Mouse (Mus musculus) stomach, embryonic 15.5 days (tissue): ENCODE measurements at regions not wholly inside any gene's neighbourhood (a gene's known extent, or its start where the extent isn't known, plus 50 kb on each side); places are given as distances from the start of the nearest gene placed in this dataset.
A peak's percentile ranks its signal among the peaks of the same experiment; 100 is the strongest.

Experiments
- ATAC-seq: fragments of 200-750 bp; cut with Nextera tagmentation; 2 replicates; pipeline ENCODE4 v1.8.0; 2017; ENCODE audit warnings: low read depth, moderate number of reproducible peaks, moderate TSS enrichment; ENCODE audit not compliant: insufficient read depth, low FRiP score
- H3K27ac ChIP-seq: fragments of 300-500 bp; sonication (generic); 2 replicates; pipeline ENCODE4 v1.5.1; 2015; ENCODE audit warnings: mild to moderate bottlenecking, inconsistent platforms
- H3K27me3 ChIP-seq: fragments of 300-500 bp; sonication (generic); replicated peaks from 2 replicates; pipeline ENCODE4 v1.6.1; 2015; ENCODE audit warnings: inconsistent platforms
- H3K36me3 ChIP-seq: fragments of 300-500 bp; sonication (generic); 2 replicates; pipeline ENCODE4 v1.6.1; 2015; ENCODE audit warnings: inconsistent platforms
- H3K4me1 ChIP-seq: fragments of 300-500 bp; sonication (generic); 2 replicates; pipeline ENCODE4 v1.6.1; 2015; ENCODE audit warnings: inconsistent platforms
- H3K4me2 ChIP-seq: fragments of 300-500 bp; sonication (generic); 2 replicates; pipeline ENCODE4 v1.6.1; 2015; ENCODE audit warnings: mild to moderate bottlenecking, inconsistent platforms
- H3K4me3 ChIP-seq: fragments of 300-500 bp; sonication (generic); replicated peaks from 2 replicates; pipeline ENCODE4 v1.5.1; 2015; ENCODE audit warnings: inconsistent platforms
- H3K9ac ChIP-seq: fragments of 300-500 bp; sonication (generic); 2 replicates; pipeline ENCODE4 v1.6.1; 2015; ENCODE audit warnings: inconsistent platforms
- H3K9me3 ChIP-seq: fragments of 300-500 bp; sonication (generic); 2 replicates; pipeline ENCODE4 v1.6.1; 2016; ENCODE audit warnings: inconsistent platforms
- WGBS: fragments of 180-500 bp; shearing (Covaris S2); methylation state at CpG from one replicate; pipeline ENCODE4 v1.1.7; 2015; 5-methylcytosine and 5-hydroxymethylcytosine counted together

DNA sequence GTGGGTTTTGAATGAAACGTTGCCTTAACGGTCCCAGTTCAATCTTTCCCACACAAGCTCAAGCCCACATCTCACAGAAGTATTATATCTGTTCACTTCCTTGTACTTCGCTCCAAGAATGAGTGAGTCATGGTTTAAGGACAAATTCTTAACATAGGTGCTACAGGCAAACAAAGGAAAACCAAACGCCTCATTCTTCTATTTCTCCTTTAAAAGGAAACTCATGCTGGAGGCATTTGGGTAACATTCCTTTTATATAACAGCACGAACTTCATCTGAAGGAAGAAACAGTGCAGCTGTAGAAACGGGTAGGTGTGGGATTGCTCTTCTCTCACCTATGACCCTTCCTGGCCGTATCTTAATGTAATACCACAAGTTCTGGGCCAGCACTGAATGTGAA lies 610.0 kb upstream of the A1bg start:
- H3K27me3 ChIP-seq: no peaks in the 10 kb centered on the region
- H3K36me3 ChIP-seq: no peaks in the 10 kb centered on the region
- ATAC-seq: peak; percentile 58
- H3K9ac ChIP-seq: no peak overlapping the region
- no peak overlapping the region for H3K4me2 ChIP-seq
- no peaks in the 10 kb centered on the region for H3K9me3 ChIP-seq
- peak overlapping the region; percentile 35; the same call in 1 of the 2 replicates for H3K27ac ChIP-seq
- WGBS: 57% methylated on average over 7 of the region's 7 CpGs
- H3K4me1 ChIP-seq: 0 out of 2 replicates have a peak, but pooled peaks cover 3% of the 10 kb centered on the region
- no peak overlapping the region for H3K4me3 ChIP-seq

DNA sequence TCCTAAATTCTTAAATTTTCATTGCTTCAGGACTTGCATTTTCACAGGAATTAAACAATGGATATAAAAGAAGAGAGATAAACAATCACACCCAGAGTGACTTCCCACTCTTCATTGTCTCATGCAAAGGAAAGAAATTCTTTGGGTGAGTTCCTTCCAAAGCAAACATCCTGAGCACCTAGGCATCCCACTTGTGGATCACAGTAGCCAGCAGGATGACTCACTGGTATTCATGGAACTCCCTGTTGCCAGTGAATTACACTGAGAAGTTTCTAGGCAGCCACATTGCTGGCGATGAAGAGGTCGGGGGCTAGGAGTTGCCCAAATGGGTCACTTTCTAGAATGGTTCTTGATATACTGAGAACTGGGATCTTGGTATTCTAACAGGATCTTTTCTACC lies 609.2 kb upstream of the A1bg start:
- Histone ChIP-seq H3K4me1 (0 out of 2 replicates have a peak, but pooled peaks cover 3% of the 10 kb centered on the region), H3K9ac (no peak overlapping the region), H3K9me3 (no peaks in the 10 kb centered on the region), H3K27ac (0 out of 2 replicates have a peak overlapping the region, but pooled peaks have one; percentile 7), H3K27me3 (no peaks in the 10 kb centered on the region), H3K36me3 (no peaks in the 10 kb centered on the region), H3K4me2 (no peak overlapping the region), H3K4me3 (no peak overlapping the region)
- ATAC-seq: no peak
- 75% methylated on average over 2 of the region's 2 CpGs for WGBS

DNA sequence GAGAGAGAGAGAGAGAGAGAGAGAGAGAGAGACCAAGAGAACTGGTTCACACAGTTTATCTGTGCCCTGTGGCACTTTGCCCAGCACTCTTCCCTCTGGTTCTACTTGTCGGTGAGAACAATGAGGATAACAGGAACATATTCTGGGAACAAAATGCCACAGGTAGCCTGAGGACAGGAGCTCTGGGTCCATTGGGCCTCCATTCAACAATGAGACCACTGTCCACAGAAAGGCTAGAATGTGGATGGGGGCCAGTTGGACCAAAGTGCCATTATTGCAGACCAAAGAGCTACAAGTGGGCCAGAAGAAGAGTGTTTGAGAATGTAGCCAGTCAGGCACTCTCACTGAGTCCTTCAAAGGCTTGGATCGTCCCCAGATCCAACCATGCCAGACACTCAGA lies 600.2 kb upstream of the A1bg start:
- 62% methylated on average over 2 of the region's 2 CpGs for WGBS
- Histone ChIP-seq H3K9me3 (no peaks in the 10 kb centered on the region), H3K9ac (no peak overlapping the region), H3K4me2 (no peak overlapping the region), H3K4me1 (no peaks in the 10 kb centered on the region), H3K36me3 (no peaks in the 10 kb centered on the region), H3K27me3 (no peaks in the 10 kb centered on the region), H3K27ac (no peak overlapping the region), H3K4me3 (no peak overlapping the region)
- no peak for ATAC-seq

DNA sequence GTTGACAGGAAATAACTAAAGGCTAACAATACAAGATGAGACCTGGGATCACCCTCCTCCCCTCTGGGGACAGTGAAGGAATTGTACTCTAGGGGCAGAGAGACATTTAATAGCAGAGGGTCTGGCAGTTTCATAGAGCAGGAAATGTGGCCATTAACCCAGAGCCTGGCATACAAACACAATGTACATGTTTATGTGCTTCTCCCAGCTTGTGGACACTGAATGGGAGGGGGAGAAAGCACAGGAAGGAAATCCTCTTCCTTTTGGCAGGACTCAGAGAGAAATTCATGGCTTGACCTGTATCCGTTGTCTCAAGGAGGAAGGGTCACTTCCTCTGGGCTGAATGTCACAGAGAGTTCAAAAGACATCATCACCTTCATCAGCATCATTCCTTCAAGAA lies 594.5 kb upstream of the A1bg start:
- Histone ChIP-seq H3K27me3 (no peaks in the 10 kb centered on the region), H3K36me3 (no peaks in the 10 kb centered on the region), H3K4me3 (no peak overlapping the region), H3K9me3 (no peaks in the 10 kb centered on the region), H3K4me2 (no peak overlapping the region), H3K9ac (no peak overlapping the region), H3K27ac (no peak overlapping the region), H3K4me1 (no peaks in the 10 kb centered on the region)
- 50% methylated on average over 1 of the region's 1 CpGs for WGBS
- no peak for ATAC-seq

DNA sequence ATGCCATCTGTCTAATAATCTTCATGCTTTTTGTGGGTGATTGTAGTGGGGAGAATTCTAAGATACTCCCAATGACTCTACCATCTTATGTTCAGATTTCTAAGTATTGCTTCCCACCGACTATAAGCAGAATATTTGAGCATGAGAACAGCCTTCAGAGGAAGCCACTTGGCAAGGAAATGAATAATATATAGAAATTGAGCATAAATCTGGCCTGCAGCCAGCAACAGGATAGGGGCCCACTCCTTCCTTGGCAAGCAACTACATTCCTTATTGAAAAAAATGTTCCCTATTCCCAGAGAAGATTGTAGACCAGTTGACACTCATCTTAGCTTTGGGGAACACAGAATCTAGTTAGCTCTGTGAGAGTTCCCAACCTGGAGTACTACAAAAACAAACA lies 591.5 kb upstream of the A1bg start:
- Histone ChIP-seq H3K9me3 (no peaks in the 10 kb centered on the region), H3K9ac (no peak overlapping the region), H3K4me2 (no peak overlapping the region), H3K27me3 (no peaks in the 10 kb centered on the region), H3K4me1 (no peaks in the 10 kb centered on the region), H3K27ac (no peak overlapping the region), H3K36me3 (no peaks in the 10 kb centered on the region), H3K4me3 (no peak overlapping the region)
- no peak for ATAC-seq
- WGBS: 34% methylated on average over 1 of the region's 1 CpGs

DNA sequence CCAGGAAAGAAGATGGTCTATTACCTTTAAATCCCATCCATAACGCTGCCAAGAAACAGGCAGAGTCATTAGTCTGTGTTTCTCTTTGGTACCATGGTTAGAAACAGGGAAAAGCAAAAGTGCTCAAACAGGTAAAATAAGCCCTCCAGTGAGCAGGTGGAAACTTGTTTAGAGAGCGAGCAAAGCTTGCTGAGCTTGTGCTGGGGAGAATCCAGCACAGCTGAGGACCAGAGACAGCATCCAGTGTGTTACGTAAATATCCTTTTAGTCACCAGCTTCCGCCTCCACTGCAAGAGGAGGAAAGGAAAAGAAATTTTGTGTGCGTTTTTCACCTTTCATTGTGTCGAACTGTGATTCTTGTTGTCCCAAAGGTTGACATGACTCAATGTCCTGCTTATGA lies 586.0 kb upstream of the A1bg start:
- Histone ChIP-seq H3K4me1 (no peaks in the 10 kb centered on the region), H3K9me3 (no peaks in the 10 kb centered on the region), H3K9ac (no peak overlapping the region), H3K27ac (no peak overlapping the region), H3K36me3 (no peaks in the 10 kb centered on the region), H3K4me2 (no peak overlapping the region), H3K27me3 (no peaks in the 10 kb centered on the region), H3K4me3 (no peak overlapping the region)
- WGBS: 87% methylated on average over 6 of the region's 6 CpGs
- ATAC-seq: no peak

DNA sequence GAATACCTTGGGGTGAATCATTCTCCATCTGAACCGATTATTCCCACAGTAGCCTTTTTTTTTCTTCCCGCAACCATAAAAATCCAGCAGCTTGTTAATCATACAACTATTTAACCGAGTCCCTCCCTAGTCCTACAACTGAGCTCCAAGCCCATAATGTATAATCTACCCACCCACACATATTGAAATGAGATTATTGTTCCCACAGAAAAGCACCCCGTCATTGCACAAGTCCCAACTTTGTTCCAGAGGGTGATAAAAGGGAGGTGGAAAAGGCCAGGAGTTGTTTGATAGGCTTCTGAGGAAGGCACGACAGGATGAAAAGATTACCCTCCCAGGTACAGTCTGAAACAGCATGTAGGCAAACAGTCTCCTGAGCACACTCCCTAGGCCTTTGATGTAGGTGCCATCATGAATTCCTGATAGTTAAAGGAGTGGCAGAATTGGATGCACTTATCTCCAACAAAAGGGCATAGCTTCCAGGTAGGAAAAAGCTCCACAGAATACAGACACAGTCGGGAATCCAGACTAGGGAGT lies 583.6 kb upstream of the A1bg start:
- Histone ChIP-seq H3K4me3 (no peak overlapping the region), H3K9ac (no peak overlapping the region), H3K36me3 (no peaks in the 10 kb centered on the region), H3K27me3 (no peaks in the 10 kb centered on the region), H3K4me2 (no peak overlapping the region), H3K27ac (no peak overlapping the region), H3K4me1 (no peaks in the 10 kb centered on the region), H3K9me3 (no peaks in the 10 kb centered on the region)
- peak; percentile 58; the same call in 1 of the 2 replicates for ATAC-seq
- WGBS: 72% methylated on average over 6 of the region's 6 CpGs

DNA sequence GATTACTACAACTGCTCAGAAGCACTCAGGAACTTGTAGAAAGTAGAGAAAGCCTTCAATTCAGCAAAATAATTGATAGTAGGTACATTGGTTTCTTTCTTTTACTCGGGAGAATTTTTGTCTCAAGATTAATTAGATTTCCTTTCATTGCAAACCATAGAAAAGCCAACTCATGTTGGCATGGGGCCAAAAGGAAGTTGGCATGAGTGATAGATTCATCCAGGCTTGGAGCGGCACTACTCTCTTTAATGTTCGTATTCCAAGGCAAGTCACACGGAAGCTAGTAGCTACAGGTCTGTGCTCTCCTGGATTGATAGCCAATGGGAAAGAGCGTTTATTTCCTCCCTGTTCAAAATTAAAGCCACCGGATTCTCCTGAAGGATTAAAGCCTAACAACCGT lies 580.6 kb upstream of the A1bg start:
- H3K27me3 ChIP-seq: no peaks in the 10 kb centered on the region
- H3K4me3 ChIP-seq: no peak overlapping the region
- 56% methylated on average over 7 of the region's 7 CpGs for WGBS
- no peak overlapping the region for H3K4me2 ChIP-seq
- no peaks in the 10 kb centered on the region for H3K4me1 ChIP-seq
- H3K36me3 ChIP-seq: no peaks in the 10 kb centered on the region
- no peak overlapping the region for H3K9ac ChIP-seq
- ATAC-seq: no peak
- no peak overlapping the region for H3K27ac ChIP-seq
- no peaks in the 10 kb centered on the region for H3K9me3 ChIP-seq

DNA sequence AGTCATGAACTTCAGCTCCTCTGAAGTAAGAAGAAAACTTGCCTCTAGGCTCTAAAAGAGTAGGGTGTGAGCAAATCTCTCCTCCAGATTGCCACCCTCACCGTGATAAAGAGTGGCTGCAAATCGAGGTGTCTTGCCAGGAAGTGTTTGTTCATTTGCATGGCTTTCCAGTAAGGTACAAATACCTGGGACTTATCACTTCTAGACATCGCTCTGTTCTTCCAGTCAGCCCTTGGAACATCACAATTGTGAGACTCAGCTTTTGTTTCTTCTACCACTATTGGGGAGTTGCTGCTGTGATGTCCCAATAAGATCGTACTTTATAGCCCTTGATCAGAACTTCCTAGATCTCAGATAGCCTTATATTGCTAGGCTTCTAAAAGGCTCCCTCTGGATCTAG lies 566.9 kb upstream of the A1bg start:
- Histone ChIP-seq H3K9ac (no peak overlapping the region), H3K4me3 (no peak overlapping the region), H3K4me1 (no peaks in the 10 kb centered on the region), H3K27ac (no peak overlapping the region), H3K4me2 (no peak overlapping the region), H3K9me3 (no peaks in the 10 kb centered on the region), H3K27me3 (no peaks in the 10 kb centered on the region), H3K36me3 (no peaks in the 10 kb centered on the region)
- ATAC-seq: no peak
- 77% methylated on average over 4 of the region's 4 CpGs for WGBS

DNA sequence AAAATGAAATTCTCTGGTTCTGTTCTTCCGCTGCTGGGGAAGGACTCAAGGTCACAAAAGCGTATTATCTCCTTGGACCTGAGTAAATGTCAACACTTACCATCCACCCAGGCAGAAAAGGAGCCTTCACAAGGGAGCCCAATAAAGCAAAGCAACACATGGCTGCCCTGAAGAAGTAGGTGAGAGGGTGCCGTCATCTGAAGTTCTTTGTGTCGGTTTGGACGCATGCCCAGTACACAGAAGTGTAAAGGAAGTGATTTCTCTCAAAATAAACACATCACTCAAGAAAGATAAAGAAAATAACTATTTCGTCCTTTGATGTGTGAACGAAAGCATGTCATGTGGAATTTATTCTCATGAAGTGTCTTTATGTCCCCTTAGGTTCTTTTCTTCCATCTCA lies 559.0 kb upstream of the A1bg start:
- WGBS: 54% methylated on average over 7 of the region's 7 CpGs
- Histone ChIP-seq H3K9me3 (no peaks in the 10 kb centered on the region), H3K4me2 (no peak overlapping the region), H3K4me3 (no peak overlapping the region), H3K4me1 (no peaks in the 10 kb centered on the region), H3K36me3 (no peaks in the 10 kb centered on the region), H3K27ac (no peak overlapping the region), H3K27me3 (no peaks in the 10 kb centered on the region), H3K9ac (no peak overlapping the region)
- no peak for ATAC-seq

DNA sequence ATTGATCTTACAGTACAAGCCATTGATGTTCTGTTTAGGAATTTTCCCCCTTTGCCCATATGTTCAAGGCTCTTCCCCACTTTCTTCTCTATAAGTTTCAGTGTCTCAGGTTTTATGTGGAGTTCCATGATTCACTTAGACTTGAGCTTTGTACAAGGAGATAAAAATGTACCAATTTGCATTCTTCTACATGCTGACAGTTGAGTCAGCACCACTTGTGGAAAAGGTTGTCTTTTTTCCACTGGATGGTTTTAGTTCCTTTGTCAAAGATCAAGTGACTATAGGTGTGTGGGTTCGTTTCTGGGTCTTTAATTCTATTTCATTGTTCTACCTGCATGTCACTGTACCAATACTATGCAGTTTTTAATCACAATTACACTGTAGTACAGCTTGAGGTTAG lies 551.1 kb upstream of the A1bg start:
- no peaks in the 10 kb centered on the region for H3K36me3 ChIP-seq
- 42% methylated on average over 1 of the region's 1 CpGs for WGBS
- no peaks in the 10 kb centered on the region for H3K4me1 ChIP-seq
- ATAC-seq: no peak
- H3K9me3 ChIP-seq: no peaks in the 10 kb centered on the region
- H3K4me2 ChIP-seq: no peak overlapping the region
- H3K27ac ChIP-seq: no peak overlapping the region
- H3K9ac ChIP-seq: no peak overlapping the region
- no peaks in the 10 kb centered on the region for H3K27me3 ChIP-seq
- no peak overlapping the region for H3K4me3 ChIP-seq

DNA sequence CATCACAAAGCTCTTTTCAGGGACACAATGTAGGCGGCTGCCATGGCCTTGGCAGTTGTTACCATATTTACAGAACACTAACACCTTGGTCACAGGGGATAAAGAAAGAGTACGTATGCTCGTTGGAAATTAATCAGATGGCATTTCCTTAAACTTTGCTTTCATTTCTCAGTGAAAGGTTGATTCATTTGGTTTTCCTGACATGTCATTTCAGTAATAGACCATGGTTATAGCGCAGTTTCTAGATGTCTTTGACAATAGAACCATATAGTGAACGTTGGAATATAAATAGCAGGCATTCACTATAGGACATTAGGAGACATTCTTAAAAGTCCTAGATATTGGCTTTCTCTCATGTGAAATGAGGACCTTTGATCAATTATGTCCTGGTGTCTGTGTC lies 532.2 kb upstream of the A1bg start:
- Histone ChIP-seq H3K4me3 (no peak overlapping the region), H3K9ac (no peak overlapping the region), H3K27ac (no peak overlapping the region), H3K36me3 (no peaks in the 10 kb centered on the region), H3K4me2 (no peak overlapping the region), H3K9me3 (no peaks in the 10 kb centered on the region), H3K4me1 (no peaks in the 10 kb centered on the region), H3K27me3 (no peaks in the 10 kb centered on the region)
- no peak for ATAC-seq
- WGBS: 80% methylated on average over 5 of the region's 5 CpGs

DNA sequence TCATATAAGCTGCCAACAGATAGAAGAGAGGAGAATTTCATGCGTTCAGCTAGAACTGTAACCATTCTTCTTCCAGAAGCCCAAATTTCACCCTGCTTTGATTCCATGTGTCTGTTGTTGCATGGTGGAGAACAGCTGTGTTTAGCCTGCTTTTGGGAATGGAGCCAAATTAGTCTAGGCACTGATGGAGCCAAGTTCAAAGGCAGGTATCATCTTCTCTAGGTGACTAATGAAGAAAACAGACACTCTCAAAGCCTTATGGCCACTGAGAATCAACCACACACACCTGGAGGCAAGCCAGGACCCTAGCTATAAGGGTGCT lies 531.5 kb upstream of the A1bg start:
- Histone ChIP-seq H3K4me1 (no peaks in the 10 kb centered on the region), H3K9me3 (no peaks in the 10 kb centered on the region), H3K4me2 (no peak overlapping the region), H3K27me3 (no peaks in the 10 kb centered on the region), H3K9ac (no peak overlapping the region), H3K27ac (0 out of 2 replicates have a peak overlapping the region, but pooled peaks have one; percentile 13), H3K4me3 (no peak overlapping the region), H3K36me3 (no peaks in the 10 kb centered on the region)
- WGBS: 33% methylated on average over 1 of the region's 1 CpGs
- ATAC-seq: no peak; the same call in 1 of the 2 replicates
